Mouse (Mus musculus) forelimb bud, embryonic 11.5 days (tissue): ENCODE data around the gene Trp63.

ENCODE experiments used
- DNase-seq: peaks from one replicate; pipeline ENCODE4 v3.0.0-alpha.2; 2012; ENCODE audit warnings: low read depth, low spot score

Trp63 gene

DNA sequence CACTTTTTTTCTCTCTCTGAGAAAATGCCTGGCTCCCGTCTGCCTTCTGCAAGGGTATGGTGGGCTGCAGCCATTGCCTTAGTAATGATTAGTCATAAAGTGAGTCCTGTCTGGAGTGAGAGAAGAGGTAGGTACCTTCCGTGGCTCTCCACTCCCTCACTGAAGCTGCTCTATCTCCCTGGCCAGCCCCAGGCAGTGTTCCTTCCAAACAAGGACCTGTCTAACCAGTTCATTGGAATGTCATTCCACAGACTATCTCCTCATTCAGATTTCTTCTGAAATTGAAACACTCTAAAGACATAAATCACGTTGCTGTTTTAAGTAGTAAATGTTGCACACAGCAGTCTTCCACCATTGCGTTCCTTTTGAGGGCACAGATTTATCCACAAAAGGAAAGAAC lies 96.4 kb downstream of the Trp63 start:
- peak; percentile 31 for DNase-seq

DNA sequence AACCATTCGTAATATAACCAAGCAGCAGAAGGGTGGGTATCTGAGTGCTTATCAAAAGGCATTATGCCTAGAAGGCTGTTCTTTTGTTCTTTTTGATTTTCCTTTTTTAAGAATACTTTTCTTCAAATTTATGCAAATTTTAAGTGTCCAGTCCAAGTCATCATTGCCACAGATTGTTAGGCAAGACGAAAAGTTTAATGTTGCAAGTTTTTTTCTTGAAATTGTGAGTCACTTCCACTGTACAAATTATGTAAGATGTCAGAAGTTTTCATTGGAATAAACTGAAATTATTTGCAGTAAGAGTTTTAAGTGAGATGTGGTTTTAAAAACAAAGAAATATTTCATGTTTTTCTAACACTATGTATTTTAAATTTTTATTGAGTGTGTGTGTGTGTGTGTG lies 100.7 kb downstream of the Trp63 start:
- no peak for DNase-seq

DNA sequence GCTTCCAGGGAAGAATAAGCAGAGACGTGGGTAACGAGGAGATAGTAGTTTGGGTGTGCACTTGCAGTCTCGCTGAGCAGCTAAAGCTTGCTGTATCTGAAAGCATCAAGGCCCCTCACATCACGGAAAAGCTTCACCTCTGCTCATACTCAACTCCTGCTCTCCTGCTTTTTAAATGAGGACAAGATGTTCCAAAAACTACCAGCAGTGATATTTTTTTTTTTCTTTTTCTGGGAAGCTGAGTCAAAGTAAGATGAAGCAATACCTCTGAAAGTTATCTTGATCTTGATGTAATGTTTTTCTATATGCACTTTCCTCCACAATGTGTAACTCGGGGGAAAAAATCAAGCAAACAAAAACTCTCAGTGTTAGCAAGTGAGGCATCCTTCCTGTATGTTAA lies 102.9 kb downstream of the Trp63 start:
- DNase-seq = no peak

DNA sequence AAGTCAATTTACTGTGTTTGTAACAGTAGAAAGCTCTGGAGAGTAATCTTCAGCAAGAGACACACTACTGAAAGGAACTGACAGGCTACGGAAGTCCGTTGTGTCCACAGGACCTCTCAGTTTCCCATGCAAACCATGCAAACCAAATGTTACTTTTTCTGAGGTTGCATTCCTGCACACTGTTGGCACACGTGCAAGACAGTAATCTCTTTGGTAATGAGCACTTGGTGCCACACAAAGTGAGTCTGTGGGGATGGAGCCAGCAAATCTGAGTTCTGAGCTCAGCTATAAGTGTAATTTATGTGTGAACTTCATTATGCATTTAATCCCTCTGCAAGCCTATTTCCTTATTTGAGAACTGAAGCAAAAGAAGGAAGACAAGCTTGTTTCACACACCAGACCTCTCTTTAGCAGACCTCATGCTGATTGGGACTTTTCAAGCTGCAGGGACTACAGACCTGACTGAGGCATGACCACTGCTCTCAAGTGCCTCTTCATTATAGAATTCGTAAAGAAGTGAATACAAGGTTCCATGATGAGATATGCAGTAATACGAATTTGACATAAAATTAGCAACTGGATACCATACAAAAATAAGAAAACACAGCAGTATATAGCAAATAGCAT lies 109.2 kb downstream of the Trp63 start:
- no peak for DNase-seq

DNA sequence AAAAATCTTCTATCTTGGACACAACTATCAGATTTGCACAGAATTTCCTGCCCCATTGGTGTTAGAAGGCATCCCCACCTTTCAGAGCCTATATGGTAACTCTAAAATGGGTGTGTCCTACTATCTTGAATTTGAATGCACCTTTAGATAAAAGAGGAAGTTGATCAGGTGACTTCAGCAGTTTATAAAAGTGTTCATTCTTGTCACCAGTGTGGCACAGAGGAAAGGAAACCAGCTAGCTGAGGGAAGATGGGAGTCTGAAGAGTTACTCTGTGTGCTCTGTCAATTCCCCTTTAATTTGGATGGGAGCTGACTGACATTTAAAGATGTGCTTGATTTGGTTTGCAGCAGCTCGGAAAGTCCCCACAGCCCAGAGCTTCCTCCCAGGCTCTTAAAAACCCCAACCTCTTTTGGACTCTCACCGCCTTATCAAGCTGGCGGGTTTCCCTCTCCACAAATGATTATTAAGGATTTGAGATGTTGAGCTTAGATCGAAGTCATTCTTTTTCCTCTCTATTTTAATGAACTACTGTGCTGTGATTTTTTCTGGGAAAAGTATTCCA lies 114.2 kb downstream of the Trp63 start:
- DNase-seq = no peak

- no peak for DNase-seq
These were observed 116.1 kb downstream of the Trp63 start for GRCm38 (mm10) chr16:25799618-25800017.

DNA sequence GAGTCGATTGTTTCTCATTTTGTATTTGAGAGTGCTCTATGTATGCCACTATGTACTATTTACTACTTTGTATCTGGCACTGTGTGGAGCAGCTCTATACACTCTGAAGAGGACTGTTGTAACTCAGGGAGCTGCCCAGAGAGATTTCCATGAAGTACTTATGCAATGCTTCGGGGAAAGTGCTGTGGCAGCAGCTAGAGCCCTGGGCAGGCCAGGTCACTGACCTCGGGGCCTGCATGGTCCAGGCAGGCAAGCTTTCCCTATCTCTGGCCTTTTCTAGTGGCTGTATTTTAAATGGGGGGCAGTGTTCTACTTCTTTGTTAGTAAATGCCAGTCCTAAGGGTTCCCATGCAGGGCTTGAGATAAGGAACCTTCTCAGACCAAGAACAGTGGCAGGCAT lies 121.4 kb downstream of the Trp63 start:
- DNase-seq = no peak

DNA sequence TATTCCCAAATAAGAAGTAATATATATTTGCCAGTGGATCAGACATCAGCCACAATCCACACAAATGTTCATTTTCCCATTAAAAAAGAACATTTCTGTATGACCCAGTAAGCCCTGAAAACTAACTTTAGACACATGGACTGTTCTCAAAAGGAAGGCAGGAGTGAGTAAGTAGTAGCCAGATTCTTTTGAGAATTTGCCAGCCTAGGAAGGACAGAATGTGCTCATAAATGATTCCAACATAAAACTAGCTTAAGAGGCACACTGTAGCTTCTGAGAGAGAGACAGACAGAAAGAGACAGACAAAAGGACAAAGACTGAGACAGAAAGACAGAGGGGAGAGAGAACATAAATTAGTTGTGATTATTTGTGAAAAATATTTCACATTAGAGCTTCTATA lies 123.6 kb downstream of the Trp63 start:
- no peak for DNase-seq

GRCm38 (mm10) chr16:25817753-25818624 lies 134.4 kb downstream of the Trp63 start:
- DNase-seq = no peak

DNA sequence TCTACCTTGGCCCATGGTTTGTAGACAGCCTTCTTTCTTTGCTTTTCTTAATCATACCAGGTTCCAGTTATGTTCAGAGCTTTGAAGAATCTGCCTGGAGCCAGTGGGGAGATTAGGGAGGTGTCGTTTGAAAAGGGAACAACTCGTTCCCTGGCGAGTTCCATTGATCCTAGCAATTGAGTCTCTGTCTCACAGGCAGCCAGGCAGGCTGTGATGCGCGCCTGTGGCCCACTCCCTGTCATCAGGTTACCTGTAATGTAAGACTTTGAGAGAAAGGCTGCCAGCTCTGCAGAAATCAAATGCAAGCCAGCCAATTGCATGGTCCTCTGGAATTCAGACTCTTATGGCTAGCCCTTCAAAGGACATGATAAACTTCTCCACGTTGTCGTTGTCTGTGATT lies 142.5 kb downstream of the Trp63 start:
- DNase-seq = no peak

- DNase-seq = no peak
These were observed 149.0 kb downstream of the Trp63 start for GRCm38 (mm10) chr16:25832576-25832975.

GRCm38 (mm10) chr16:25835301-25835700 lies 151.7 kb downstream of the Trp63 start:
- DNase-seq = no peak

GRCm38 (mm10) chr16:25835723-25836122 lies 152.2 kb downstream of the Trp63 start:
- DNase-seq = no peak

DNA sequence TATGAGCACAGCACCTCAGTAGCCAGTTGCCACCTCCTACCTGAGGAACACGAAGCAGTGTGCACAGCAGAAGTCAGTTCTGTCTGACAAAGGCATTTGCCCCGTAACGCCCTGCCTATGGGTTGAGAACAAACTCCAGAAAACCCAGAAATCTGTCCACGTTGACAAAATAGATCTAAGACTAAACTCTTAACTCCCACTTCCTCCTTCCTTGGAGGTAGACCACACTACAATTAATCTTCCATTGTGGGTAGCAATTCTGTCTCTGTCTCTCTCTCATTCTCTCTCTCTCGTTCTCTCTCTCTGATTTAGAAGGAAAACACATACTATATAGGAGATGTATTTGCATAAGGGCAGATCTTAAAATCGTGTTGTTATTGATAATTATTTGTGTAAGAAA lies 159.4 kb downstream of the Trp63 start:
- DNase-seq = no peak

- peak; percentile 51 for DNase-seq
These were observed 160.1 kb downstream of the Trp63 start for GRCm38 (mm10) chr16:25843625-25844024.

DNA sequence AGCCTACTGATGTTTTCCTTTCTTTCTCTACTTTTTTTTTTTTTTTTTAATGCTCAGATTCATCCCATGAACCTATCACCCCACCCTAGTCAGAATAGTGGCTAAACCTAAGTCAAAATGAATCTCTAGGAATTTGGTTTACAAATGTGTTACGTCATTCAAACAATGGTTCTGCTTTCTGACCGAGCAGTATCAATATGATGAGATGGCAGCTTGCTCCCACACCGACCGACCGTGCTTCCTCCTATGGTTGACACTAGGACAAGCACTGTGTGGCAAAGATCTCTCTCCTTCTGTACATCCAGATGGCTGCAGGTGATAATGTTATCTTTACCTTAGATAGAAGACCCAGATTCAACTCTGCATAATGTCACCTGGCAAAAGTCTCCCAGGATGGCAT lies 163.0 kb downstream of the Trp63 start:
- no peak for DNase-seq

GRCm38 (mm10) chr16:25848474-25848873 lies 164.9 kb downstream of the Trp63 start:
- DNase-seq = no peak

DNA sequence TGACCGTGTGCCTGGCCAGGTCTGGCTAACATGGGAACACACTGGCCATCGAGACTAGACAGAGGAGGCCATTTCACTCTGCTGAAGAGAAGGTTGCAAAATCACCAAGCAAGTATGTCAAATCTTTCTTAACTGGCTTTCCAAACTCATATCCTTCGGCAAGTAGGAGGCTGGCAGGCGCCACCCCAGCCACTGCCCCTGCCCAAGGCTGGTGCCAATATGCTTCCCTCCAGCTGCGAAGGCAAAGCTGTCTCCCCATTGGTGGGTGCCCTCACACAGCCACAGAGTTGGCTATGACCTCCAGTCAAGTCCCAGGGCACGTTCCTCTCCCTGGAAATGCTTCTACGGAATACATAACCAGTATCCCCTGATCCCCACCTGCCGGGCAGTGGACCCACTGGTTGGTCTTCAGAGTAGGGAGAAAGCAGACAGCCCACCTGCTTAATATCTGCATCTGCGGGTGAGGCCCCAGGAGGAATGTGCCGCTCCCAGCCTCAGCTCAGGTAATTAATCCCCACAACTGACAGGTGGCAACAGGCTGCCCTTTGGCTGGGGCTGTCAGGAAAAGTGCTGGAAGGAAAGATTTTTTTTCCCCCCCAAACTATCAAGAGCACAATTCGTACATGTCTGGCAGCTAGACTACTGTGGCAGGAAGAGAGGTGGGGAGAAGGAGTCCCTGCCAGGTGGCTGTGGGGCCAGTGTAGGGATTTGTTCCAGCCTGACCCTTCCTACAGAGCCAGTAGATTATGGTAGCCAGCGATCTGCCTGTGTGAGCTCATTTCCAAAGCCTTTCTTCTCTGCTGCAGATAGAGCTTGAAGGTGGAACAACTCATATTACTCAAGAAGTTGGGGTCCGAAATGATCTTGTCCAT lies 166.3 kb downstream of the Trp63 start:
- peak; percentile 30 for DNase-seq

DNA sequence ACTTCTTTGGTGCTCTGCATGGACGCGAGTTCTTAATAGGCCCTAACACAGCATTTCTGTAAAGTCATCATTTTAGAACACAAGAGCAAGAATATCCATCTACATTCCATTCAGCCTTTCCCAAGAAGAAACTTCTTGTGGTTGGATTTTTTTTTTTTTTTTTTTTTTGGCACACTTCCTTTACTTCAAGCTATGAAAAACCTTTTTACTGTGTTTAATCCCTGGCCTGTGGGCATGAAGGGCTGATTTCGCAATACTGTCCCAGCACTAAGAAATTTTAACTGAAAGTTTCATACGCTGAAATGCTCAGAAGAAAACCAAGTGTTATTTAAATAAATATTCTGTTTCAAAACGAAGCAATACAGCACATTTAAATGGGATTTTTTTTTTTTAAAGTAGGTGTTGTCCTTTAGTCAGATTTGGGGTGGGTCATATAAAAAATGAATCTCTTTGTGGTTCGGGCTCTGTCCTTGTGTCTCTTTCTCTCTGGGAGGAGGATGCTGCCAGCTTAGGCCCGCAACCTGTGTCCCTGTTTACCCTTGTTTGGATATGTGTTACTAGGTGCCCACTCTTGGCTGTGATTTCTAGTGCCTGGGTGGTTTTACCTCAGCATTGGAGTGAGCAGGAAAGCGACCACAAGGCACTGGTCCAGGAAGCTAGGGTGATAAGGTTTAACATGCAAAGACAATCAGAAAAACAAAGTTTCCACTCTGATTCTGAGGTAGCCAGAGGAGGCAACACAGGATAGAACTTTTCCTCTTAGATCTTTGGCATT lies 177.4 kb downstream of the Trp63 start:
- no peak for DNase-seq

- no peak for DNase-seq
These were observed 181.7 kb downstream of the Trp63 start for GRCm38 (mm10) chr16:25865096-25865869.
